Mouse (Mus musculus): Measurements from ENCODE around the gene Pnpo.

GRCm38 (mm10) chr11:96943746-96944304, at the start of gene Pnpo:
- TF ChIP-seq CTCF (IDR thresholded peaks at IDR 0.05; ENCODE audit: borderline replicate concordance, extremely low read depth, insufficient read depth, insufficient read length) (no peak), POLR2A (IDR thresholded peaks at IDR 0.05; ENCODE audit: borderline replicate concordance, extremely low read depth, insufficient read depth, insufficient read length, poor library complexity, severe bottlenecking) (no peak)
